Mouse (Mus musculus): ENCODE measurements around the gene Exosc7.

The Exosc7 gene

GRCm38 (mm10) chr9:123185546-123185945 lies 72.5 kb downstream of the Exosc7 start:
- in situ Hi-C loops (cut with MboI, MseI) = no loop called here
